Mouse (Mus musculus) layer of hippocampus, postnatal 14 days (tissue): ENCODE results near the gene Pogk. TPM values are rescaled to one million over a fixed set of nuclear protein-coding genes. Genes with fewer than 3 reads are reported as not detected.

ENCODE experiments used
- DNase-seq, 2 experiments: peaks; one replicate each; pipeline ENCODE4 v3.0.0; 2021 to 2022; ENCODE audit warnings: low spot score in 2 of 2, mixed read lengths in 1 of 2
- total RNA-seq, 2 experiments: library from RNA; stranded (reverse); gene quantifications; 2 replicates each; pipeline ENCODE4 v1.2.3; 2021

Gene Pogk
- total RNA-seq, 2 experiments from 2014 or later, result 28.8 to 29.4 TPM

DNA sequence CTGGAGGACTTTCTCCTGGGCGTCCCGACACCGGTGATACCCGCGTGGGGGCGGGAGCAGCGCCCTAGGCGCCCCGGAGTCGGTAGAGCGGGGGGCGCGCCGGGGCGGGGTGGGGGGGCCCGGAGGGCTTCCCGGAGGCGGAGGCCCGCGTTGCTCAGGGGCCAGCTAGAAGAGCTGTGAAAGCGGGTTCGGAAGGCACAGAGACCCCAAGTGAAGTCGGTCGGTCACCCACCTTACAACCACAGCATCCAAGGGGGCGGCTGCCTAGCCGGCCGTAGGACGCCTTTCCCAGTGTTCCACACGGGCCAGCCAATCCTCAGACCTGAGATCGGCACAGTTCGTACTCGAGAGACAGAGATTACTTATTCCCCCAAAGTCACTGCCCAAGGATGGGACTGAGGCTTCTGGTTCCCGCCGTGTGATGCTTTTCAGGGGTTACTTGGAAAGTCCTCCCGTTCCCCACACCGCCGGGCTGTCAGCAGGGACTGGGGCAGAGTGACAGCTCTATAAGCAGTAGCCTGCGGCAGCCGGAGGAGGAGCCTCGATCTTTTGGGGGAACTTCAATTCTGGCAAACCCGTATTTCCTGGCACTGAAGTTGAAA lies 29.9 kb downstream of the Pogk start:
- peak; percentile 68 to 69 for DNase-seq

DNA sequence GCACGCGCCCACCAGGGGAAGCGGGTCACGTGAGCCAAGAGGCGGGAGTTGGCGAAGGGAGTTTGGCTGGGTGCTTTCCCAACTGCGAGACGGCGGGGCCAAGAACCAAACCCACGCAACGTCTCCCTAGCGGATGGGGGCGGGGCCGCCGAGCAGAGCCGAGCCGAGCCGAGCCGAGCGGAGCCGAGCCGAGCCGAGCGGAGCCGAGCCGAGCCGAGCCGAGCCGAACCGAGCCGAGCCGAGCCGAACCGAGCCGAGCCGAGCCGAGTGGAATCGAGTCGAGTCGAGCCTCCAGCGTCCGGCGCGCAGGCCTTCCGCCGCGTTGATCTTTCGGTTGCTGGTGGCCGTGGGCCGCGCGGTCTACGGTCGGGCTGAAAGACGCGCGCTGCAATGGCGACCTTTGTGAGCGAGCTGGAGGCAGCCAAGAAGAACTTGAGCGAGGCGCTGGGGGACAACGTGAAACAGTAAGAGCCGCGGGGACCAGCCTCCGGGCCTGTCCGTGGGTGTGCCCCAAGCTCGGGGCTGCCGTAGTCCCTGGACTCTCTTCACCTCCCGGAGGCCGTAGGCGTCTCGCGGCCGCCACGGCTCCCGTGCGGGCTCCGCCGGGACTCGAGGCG lies 30.5 kb downstream of the Pogk start, which contains the start of gene Tada1:
Gene Tada1 (plus strand): TSS at position 85 of the 617 bp plus-strand sequence.
- DNase-seq, result peak; percentile 94 to 96

DNA sequence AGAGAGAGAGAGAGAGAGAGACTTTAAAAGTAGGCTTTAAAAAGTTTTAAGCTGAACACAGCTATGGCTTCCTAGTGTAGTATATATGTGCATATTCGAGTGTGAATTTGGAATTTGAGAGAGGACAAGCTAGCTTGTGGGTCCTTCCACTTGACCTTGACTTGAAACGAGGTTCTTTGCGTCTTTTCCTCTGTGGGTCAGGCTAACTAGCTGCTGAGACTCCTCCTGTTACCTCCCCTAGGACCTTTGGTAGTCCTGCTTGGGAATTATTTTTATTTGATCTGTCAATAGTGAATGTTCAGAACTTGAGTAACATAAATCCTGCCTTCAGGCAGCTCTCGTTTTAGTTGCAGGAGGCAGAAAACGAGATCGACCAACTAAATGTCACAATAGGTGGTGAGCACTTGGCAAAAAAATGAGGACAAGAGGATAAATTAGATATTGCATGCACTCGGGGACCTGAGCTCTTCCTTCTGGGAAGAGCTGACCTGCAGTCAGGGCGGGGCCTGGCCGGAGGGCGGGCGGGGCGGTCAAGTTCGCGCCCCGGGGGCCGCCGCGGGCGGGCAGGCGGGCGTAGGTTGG lies 31.1 kb downstream of the Pogk start:
- DNase-seq, result no peak

DNA sequence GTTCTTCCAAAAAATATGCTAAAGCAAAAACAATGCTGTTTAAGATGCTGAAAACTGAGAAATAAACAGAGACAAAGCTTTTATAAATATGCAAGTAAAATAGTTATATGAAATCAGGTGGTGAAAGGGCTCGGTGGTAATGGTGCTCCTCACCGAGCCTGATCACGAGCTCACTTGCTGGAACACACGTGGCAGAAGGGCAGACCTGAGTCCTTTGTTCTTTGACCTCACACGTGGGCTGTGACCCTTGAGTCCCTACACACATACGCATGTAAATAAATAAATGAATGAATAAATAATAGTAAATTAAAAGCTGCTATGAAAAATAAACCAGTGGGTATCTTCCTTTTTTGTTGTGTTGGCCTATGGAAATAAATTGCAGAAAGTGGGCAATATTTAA lies 32.5 kb downstream of the Pogk start:
- no peak for DNase-seq

DNA sequence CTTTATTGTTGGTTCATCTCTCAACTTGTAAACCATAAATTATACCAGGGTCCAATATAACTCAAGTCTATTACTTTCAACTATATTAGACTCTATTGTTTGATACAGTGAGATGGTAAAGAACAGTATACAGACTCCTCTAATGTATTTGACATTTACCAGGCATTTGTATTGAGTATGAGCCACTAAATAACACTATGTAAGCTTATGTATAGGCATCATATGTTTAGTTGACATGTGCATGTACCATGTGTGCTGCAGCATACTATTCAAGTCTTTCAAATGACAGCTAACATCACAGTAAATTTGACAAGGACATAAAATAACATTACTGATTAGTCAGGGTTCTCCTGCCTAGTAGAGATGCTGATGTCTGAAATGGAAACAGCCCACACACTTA lies 46.5 kb downstream of the Pogk start:
- DNase-seq, result no peak

DNA sequence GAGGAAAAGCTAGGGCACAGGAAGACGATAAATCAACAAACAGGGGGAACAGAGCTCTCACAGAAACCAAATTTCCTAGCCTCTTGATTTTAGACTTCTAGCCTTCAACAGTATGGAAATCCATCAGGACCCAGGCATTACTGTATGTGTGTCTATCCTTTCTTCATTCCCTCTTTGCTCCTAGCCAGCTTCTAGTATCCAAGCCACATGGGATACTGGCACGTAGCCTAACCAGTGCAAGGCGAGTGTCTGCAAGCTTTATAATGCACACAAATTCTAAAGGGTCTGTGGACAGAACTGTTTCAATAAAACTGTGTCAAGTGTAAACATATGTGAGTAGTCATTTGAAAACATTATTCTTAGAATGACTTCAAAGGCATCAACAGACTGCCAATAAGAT lies 47.0 kb downstream of the Pogk start:
- no peak for DNase-seq

DNA sequence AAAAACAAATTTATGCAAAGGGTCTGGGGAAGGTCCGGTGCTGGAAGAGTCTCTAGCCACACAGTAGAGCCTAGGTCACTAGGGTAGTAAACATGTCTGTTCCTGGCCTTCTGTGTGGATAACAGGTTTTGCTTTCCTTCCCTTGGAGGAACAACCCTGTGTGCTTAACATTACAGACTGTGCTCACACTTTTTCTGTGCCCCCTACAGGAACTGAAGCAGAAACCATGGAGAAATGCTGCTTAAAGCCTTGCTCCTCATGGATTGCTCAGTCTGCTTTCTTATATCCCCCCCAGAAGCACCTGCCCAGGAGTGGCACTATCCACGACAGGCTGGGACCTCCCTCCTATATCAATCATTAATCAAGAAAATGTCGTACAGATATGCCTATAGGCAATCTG lies 47.8 kb downstream of the Pogk start:
- no peak for DNase-seq

DNA sequence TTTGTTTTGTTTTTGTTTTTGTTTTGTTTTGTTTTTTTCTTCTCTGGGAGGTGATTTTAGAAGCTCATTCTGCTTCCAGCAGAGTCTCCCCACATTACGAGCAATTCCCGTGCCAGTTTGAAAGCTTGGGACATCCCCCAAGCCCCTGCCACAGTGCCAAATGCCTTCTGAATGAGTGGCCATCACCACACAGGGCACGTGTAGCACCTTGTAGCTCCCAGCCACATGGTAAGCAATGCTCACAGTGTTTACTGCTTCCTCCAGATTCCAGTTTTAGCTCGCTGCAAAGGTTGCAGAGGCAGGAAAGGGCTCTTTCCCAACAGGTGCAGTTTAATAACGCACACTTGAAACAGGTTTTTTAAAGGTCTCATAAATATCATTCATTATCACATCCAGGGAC lies 48.8 kb downstream of the Pogk start:
- DNase-seq, result no peak

DNA sequence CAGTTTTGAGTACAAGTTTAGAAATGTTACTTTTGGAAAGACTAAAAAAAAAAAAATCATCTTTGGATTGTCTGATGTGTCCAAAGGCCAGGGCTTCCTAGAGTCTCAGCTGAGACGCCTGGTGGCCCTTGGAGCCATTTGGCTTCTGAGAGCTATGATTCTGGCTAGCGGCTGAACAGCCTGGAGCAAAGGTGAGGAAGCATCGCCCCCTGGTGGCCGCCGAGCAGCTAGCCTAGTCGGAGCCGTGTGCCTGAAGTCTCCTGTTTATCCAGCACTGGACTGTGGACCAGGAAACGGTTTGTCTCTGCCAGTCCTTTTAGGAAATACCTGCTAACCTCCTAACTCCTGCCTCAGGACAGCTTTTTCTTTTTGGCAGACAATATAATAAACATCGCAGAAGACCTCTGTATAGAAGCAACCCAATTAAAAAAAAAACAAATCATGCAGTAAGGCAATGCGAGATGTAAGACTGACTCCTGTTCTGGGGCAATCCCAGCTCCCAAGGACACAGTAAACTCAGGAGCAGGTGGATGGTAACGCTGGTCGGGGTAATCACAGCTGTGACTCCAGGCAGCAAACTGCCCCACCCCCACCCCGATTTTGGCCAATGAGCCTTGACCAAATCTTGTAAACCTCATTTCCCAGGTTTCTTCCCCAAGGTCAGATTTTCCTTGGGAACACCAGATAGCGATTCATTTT lies 49.4 kb downstream of the Pogk start:
- DNase-seq, result peak; percentile 89 to 91

DNA sequence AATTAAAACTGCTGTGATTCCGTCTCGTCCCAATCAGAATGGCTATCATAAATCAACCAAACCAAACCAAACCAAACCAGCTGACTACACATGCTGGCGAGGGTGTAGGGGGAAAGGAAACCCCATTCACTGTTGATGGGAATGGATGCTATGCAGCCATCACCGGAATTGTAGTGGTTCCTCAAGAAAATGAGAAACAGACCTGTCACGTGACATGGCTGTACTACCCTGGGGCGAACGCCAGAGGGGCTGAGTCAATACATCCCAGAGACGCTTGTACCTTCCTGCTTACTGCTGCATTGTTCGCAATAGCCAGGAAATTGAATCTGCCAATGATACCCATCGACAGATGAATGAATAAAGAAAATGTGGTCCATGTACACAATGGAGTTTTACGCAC lies 59.9 kb downstream of the Pogk start:
- DNase-seq, result no peak

DNA sequence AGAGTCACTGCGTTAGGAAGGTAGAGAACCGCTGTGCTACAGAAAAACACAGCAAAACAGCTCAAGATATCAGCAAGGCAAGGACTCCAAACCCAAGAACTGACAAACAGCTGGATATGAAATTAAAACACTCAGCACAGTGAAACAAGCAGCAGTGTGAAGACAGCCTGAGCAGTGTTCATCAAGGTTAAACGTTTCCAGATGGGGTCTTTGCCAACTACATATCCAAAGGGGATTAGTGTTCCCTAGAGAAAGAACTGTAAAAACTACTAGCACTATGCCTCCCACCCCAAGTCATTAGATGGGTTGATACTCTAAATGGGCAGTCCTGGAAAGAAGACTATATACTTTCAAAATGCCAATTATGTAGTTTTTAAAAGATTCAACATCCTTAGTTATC lies 60.3 kb downstream of the Pogk start:
- DNase-seq, result no peak

DNA sequence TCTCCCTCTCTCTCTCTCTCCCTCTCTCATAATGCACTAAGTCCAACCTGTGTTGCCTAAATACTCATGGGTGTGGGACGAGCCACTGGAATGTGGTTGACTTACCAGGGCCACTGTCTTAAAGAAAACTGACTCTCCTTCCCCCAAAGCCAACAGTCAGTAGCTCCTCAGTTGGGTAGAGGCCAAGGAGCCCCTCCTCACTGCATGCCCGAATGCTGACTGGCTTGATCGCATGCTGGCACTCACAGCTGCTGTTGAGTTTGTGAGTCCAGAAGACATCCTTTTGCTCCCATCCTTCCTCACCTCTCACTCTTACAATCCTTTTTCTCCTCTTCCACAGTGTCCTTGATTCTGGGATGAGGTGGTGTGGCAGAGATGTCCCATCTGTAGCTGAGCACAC lies 62.8 kb downstream of the Pogk start:
- no peak for DNase-seq

DNA sequence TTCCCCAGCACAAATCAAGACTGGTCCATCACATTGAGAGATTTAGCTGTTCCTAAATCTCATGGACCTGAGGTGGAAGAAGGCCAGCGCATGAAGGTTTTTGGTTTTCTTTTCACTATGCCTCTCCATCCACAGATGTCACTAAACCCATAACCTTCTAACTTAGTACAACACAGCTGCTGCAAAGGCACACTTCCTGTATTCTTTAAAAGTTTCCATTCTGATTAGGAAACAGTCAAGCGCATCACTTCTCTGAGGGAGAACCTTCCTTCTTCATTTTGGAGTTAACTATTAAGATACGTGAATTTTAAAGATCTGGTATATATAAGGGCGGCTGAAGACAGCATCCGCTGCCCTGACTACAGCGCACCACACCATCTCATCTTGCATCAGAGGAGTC lies 64.1 kb downstream of the Pogk start:
- DNase-seq, result no peak

DNA sequence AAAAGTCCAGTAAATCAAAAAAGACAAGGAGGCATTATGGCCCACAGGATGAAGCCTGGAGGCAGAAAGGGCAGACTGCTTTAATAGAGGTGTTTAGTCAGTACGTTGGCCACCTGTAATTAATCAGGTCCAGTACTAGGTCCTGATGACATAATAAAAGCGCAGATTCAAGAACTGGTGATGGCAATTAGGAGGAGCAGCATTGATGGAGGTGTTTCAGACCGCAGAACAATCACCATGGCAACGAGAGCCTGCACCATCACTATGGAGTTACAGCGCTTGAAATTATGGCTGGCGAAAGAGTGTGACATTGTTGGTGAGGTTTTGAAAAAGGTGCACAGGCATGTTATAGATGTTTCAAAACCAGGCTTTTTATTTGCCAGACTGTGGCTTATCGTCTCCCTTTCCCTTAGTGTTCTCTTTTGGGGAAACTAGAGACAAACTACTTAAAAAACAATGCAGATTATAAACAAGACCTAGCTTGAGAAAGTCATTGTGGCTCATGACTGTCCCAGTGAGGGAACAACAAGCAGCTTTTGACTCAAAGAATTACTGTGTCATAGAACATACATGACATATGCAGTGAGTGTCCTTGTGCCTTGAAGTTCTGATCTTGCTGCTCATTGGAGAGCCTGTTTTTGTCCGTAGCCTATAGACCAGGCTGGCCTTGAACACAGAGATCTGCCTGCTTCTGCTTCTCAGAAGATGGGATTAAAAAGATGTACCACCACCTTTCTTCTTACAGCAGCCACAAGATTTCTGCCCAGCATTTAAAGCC lies 65.2 kb downstream of the Pogk start:
- peak in 1 of 2 experiments; percentile 39 for DNase-seq

DNA sequence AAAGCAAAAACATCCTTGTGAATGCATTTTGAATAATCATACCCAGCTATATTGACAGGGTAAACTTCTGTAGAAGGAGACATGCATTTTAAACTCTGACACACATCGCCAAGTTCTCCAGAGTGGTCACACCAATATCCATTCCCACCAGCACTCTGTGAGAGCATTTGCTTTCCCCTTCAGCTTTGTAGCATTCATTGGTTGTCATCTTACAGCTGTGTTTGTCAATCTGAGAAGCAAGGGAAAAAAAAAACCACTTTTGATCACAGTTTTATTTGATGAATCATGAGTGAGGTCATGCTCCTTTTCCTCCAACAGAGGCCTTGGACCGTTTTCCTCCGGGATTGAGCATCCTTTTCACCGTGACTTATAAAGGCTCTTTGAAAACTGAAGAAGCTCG lies 66.1 kb downstream of the Pogk start:
- no peak for DNase-seq

DNA sequence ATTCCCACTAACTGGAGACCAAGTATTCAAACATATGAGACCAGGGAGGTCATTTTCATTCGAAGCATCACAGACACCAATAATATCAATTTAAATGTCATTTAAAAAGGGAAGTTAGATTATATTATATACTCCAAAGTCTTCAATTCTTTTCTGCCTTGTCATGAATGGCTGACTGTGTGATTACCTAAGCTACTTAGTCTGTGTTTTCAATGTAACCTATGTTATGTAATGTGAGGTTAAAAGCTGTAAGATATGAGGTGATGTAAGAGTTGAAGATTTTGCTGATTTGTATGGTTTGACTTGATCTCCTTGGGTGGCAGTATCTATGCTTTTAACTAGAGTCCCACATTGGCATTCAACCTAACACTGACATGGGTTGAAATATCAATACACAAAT lies 67.1 kb downstream of the Pogk start:
- DNase-seq, result no peak

DNA sequence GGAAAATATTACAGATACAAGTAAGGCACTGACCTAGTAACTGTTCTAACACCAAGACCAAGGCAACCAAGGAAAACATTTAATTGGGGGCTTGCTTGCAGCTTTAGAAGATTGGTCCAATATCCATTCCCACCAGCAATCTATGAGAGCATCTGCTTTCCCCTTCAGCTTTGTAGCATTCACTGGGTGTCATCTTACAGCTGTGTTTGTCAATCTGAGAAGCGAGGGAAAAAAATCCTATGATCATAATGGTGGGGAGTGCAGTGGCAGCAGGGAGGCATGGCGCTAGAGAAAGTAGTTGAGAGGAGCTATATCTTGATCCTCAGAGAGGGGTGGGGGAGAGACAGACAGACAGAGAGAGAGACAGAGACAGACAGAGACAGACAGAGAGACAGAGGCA lies 67.6 kb downstream of the Pogk start:
- no peak for DNase-seq

DNA sequence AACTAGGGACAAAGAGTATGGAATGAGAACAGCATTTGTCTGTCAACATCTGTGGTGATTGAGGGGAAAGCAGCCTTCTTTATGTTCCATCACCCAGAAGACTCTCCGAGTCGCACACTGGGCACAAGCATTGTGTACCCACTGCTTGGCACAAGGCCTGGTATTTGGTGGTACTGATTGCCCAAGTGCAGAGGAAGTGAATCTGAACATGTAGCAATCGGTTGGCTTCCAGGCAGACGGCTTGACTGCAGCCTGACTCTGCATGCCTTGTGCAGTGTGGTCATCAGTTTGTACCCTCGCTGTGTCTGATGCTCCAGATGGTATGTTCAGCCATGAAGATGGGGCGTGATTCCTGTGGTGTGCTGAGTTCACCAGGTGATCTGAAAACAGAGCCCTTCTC lies 70.6 kb downstream of the Pogk start:
- no peak for DNase-seq
